Mouse (Mus musculus) kidney, embryonic 14.5 days (tissue): ENCODE results near the gene Mettl1. TPM values are rescaled to one million over a fixed set of nuclear protein-coding genes. Genes with fewer than 3 reads are reported as not detected.

ENCODE experiments used
- ATAC-seq: fragments of 200-750 bp; cut with Nextera tagmentation; 2 replicates; pipeline ENCODE4 v1.8.0; 2017; ENCODE audit warnings: moderate number of reproducible peaks, mild to moderate bottlenecking, moderate TSS enrichment, moderate library complexity; ENCODE audit not compliant: low FRiP score, low TSS enrichment
- H3K27ac ChIP-seq: fragments of 300-500 bp; sonication (generic); 2 replicates; pipeline ENCODE4 v1.5.1; 2014; ENCODE audit warnings: low read depth, mild to moderate bottlenecking, low read length, moderate library complexity, mixed read lengths
- H3K27me3 ChIP-seq: fragments of 300-500 bp; sonication (generic); 2 replicates; pipeline ENCODE4 v1.6.1; 2014; ENCODE audit warnings: mild to moderate bottlenecking, low read length; ENCODE audit not compliant: control insufficient read depth, insufficient read depth
- H3K36me3 ChIP-seq: fragments of 300-500 bp; sonication (generic); 2 replicates; pipeline ENCODE4 v1.6.1; 2014; ENCODE audit warnings: low read length, mixed read lengths; ENCODE audit not compliant: control insufficient read depth, insufficient read depth
- H3K4me1 ChIP-seq: fragments of 300-500 bp; sonication (generic); 2 replicates; pipeline ENCODE4 v1.6.1; 2014; ENCODE audit warnings: low read length, mixed read lengths; ENCODE audit not compliant: control insufficient read depth, insufficient read depth
- H3K4me2 ChIP-seq: fragments of 300-500 bp; sonication (generic); replicated peaks from 2 replicates; pipeline ENCODE4 v1.6.1; 2014; ENCODE audit warnings: low read depth, mild to moderate bottlenecking, low read length
- H3K4me3 ChIP-seq: fragments of 300-500 bp; sonication (generic); 2 replicates; pipeline ENCODE4 v1.5.1; 2014; ENCODE audit warnings: mild to moderate bottlenecking, low read length
- H3K9ac ChIP-seq: fragments of 300-500 bp; sonication (generic); 2 replicates; pipeline ENCODE4 v1.6.1; 2014; ENCODE audit warnings: low read depth, mild to moderate bottlenecking, low read length, moderate library complexity
- H3K9me3 ChIP-seq: fragments of 300-500 bp; sonication (generic); 2 replicates; pipeline ENCODE4 v1.6.1; 2016; ENCODE audit warnings: low read length; ENCODE audit not compliant: control insufficient read depth
- WGBS: fragments of 180-500 bp; shearing (Covaris S2); extraction: QIAGEN DNeasy Blood & Tissue Kit; methylation state at CpG from one replicate; pipeline ENCODE4 v1.1.7; 2014; 5-methylcytosine and 5-hydroxymethylcytosine counted together
- polyA plus RNA-seq: library from polyadenylated mRNA; unstranded; fragments of >200 nt; fragmentation: Nextera tagmentation; extraction: Ambion mirVana; gene quantifications from 2 replicates; pipeline ENCODE4 v1.2.1, GENCODE M21; 2014

Gene Mettl1
- polyA plus RNA-seq, 1 experiment from 2014 or later = 69.5 TPM

GRCm38 (mm10) chr10:127076082-127076481 lies 34.9 kb downstream of the Mettl1 start:
- Histone ChIP-seq H3K36me3 (no peaks in the 10 kb centered on the region), H3K27ac (no peak overlapping the region), H3K4me2 (no peak overlapping the region), H3K4me1 (peaks cover 23% of the 10 kb centered on the region), H3K9me3 (no peaks in the 10 kb centered on the region), H3K4me3 (no peak overlapping the region), H3K27me3 (peaks cover 52% of the 10 kb centered on the region), H3K9ac (no peak overlapping the region)
- 33% methylated on average over 4 of the region's 4 CpGs for WGBS
- no peak for ATAC-seq

GRCm38 (mm10) chr10:127077515-127077914 lies 36.3 kb downstream of the Mettl1 start:
- H3K9ac ChIP-seq = no peak overlapping the region
- no peak overlapping the region; the same call in 1 of the 2 replicates for H3K4me3 ChIP-seq
- 9% methylated on average over 10 of the region's 10 CpGs for WGBS
- H3K36me3 ChIP-seq = no peaks in the 10 kb centered on the region
- no peak for ATAC-seq
- peaks cover 66% of the 10 kb centered on the region for H3K27me3 ChIP-seq
- peaks cover 28% of the 10 kb centered on the region for H3K4me1 ChIP-seq
- no peak overlapping the region for H3K27ac ChIP-seq
- H3K4me2 ChIP-seq = no peak overlapping the region
- H3K9me3 ChIP-seq = no peaks in the 10 kb centered on the region

GRCm38 (mm10) chr10:127078001-127078676 lies 36.9 kb downstream of the Mettl1 start:
- peak; percentile 7; the same call in 1 of the 2 replicates for ATAC-seq
- H3K27me3 ChIP-seq = peaks cover 72% of the 10 kb centered on the region
- H3K9me3 ChIP-seq = no peaks in the 10 kb centered on the region
- no peaks in the 10 kb centered on the region for H3K36me3 ChIP-seq
- H3K27ac ChIP-seq = no peak overlapping the region
- H3K4me2 ChIP-seq = peak overlapping the region; percentile 96
- 5% methylated on average over 11 of the region's 12 CpGs for WGBS
- peaks cover 28% of the 10 kb centered on the region for H3K4me1 ChIP-seq
- no peak overlapping the region for H3K9ac ChIP-seq
- H3K4me3 ChIP-seq = peak overlapping the region; percentile 51

- no peaks in the 10 kb centered on the region for H3K36me3 ChIP-seq
- WGBS = 1% methylated on average over 35 of the region's 49 CpGs
- H3K9me3 ChIP-seq = no peaks in the 10 kb centered on the region
- ATAC-seq = peak; percentile 38
- no peak overlapping the region for H3K27ac ChIP-seq
- peak overlapping the region; percentile 96 for H3K4me2 ChIP-seq
- H3K9ac ChIP-seq = peak overlapping the region; percentile 53
- H3K27me3 ChIP-seq = peaks cover 76% of the 10 kb centered on the region
- peaks cover 28% of the 10 kb centered on the region for H3K4me1 ChIP-seq
- H3K4me3 ChIP-seq = peak overlapping the region; percentile 51
Measured at GRCm38 (mm10) chr10:127078677-127079575, 37.7 kb downstream of the Mettl1 start.

DNA sequence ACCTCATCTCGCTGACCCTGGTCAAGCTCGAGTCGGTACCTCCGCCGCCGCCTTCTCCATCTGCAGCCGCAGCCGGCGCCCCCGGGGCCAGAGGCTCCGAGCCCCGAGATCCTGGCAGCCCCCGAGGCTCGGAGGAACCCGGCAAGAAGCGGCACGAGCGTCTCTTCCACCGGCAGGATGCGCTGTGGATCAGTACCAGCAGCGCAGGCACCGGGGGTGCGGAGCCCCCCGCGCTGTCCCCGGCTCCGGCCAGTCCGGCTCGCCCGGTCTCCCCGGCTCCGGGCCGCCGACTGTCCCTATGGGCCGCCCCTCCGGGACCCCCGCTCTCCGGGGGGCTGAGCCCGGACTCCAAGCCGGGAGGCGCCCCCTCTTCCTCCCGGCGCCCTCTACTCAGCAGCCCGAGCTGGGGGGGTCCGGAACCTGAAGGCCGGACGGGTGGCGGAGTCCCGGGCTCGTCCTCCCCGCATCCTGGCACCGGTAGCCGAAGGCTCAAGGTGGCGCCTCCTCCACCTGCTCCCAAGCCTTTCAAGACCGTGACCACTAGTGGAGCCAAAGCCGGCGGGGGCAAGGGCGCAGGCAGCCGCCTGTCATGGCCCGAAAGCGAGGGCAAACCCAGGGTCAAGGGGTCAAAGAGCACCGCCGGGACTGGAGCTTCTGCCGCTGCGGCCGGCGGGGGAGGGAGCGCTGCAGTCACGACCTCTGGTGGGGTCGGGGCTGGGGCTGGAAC lies 38.6 kb downstream of the Mettl1 start:
- peaks cover 76% of the 10 kb centered on the region for H3K27me3 ChIP-seq
- peak overlapping the region; percentile 96 for H3K4me2 ChIP-seq
- H3K9me3 ChIP-seq = no peaks in the 10 kb centered on the region
- no peaks in the 10 kb centered on the region for H3K36me3 ChIP-seq
- WGBS = 2% methylated on average over 58 of the region's 70 CpGs
- peak overlapping the region; percentile 53 for H3K9ac ChIP-seq
- H3K4me1 ChIP-seq = peaks cover 28% of the 10 kb centered on the region
- ATAC-seq = 0 out of 2 replicates have a peak, but pooled peaks have one; percentile 10
- no peak overlapping the region for H3K27ac ChIP-seq
- peak overlapping the region; percentile 51 for H3K4me3 ChIP-seq

GRCm38 (mm10) chr10:127080901-127081780 lies 39.9 kb downstream of the Mettl1 start:
- WGBS = 2% methylated on average over 48 of the region's 48 CpGs
- no peak for ATAC-seq
- peak overlapping the region; percentile 29 for H3K4me3 ChIP-seq

GRCm38 (mm10) chr10:127081996-127082620 lies 40.9 kb downstream of the Mettl1 start:
- peaks cover 63% of the 10 kb centered on the region for H3K27me3 ChIP-seq
- H3K9ac ChIP-seq = no peak overlapping the region; the same call in 1 of the 2 replicates
- H3K4me3 ChIP-seq = peak overlapping the region; percentile 29
- H3K4me1 ChIP-seq = peaks cover 28% of the 10 kb centered on the region
- no peaks in the 10 kb centered on the region for H3K36me3 ChIP-seq
- H3K27ac ChIP-seq = no peak overlapping the region
- WGBS = 28% methylated on average over 8 of the region's 8 CpGs
- H3K4me2 ChIP-seq = no peak overlapping the region
- no peak for ATAC-seq
- H3K9me3 ChIP-seq = no peaks in the 10 kb centered on the region

More at GRCm38 (mm10) chr10:127080901-127081780, 39.9 kb downstream of the Mettl1 start:
- H3K4me2 ChIP-seq = peak overlapping the region; percentile 48
- H3K4me1 ChIP-seq = peaks cover 28% of the 10 kb centered on the region
- no peaks in the 10 kb centered on the region for H3K36me3 ChIP-seq
- H3K9me3 ChIP-seq = no peaks in the 10 kb centered on the region
- 0 out of 2 replicates have a peak overlapping the region, but pooled peaks have one; percentile 13 for H3K9ac ChIP-seq
- H3K27me3 ChIP-seq = peaks cover 72% of the 10 kb centered on the region
- H3K27ac ChIP-seq = no peak overlapping the region
